Mouse (Mus musculus) neural tube, embryonic 13.5 days (tissue): ENCODE measurements around the gene Zfp553. TPM values are rescaled to one million over a fixed set of nuclear protein-coding genes. Genes with fewer than 3 reads are reported as not detected.
"Not testable (repeated sequence)": the region's sequence is repeated elsewhere in the genome, so short reads cannot be mapped to it uniquely, and the experiment has no call there.

ENCODE experiments used
- ATAC-seq: fragments of 200-750 bp; cut with Nextera tagmentation; 2 replicates; pipeline ENCODE4 v1.8.0; 2017; ENCODE audit warnings: low read depth, mild to moderate bottlenecking, moderate TSS enrichment, moderate library complexity
- H3K27ac ChIP-seq: fragments of 300-500 bp; sonication (generic); replicated peaks from 2 replicates; pipeline ENCODE4 v1.5.1; 2015; ENCODE audit warnings: moderate library complexity, mild to moderate bottlenecking, inconsistent platforms
- H3K27me3 ChIP-seq: fragments of 300-500 bp; sonication (generic); 2 replicates; pipeline ENCODE4 v1.6.1; 2015; ENCODE audit warnings: mild to moderate bottlenecking, inconsistent platforms
- H3K36me3 ChIP-seq: fragments of 300-500 bp; sonication (generic); 2 replicates; pipeline ENCODE4 v1.6.1; 2015; ENCODE audit warnings: mild to moderate bottlenecking, inconsistent platforms
- H3K4me1 ChIP-seq: fragments of 300-500 bp; sonication (generic); replicated peaks from 2 replicates; pipeline ENCODE4 v1.6.1; 2015; ENCODE audit warnings: inconsistent platforms
- H3K4me2 ChIP-seq: fragments of 300-500 bp; sonication (generic); 2 replicates; pipeline ENCODE4 v1.6.1; 2015; ENCODE audit warnings: inconsistent platforms, mild to moderate bottlenecking, moderate library complexity
- H3K4me3 ChIP-seq: fragments of 300-500 bp; sonication (generic); 2 replicates; pipeline ENCODE4 v1.5.1; 2015; ENCODE audit warnings: mild to moderate bottlenecking, inconsistent platforms
- H3K9ac ChIP-seq: fragments of 300-500 bp; sonication (generic); 2 replicates; pipeline ENCODE4 v1.6.1; 2015; ENCODE audit warnings: moderate library complexity, mild to moderate bottlenecking, inconsistent platforms
- H3K9me3 ChIP-seq: fragments of 300-500 bp; sonication (generic); 2 replicates; pipeline ENCODE4 v1.6.1; 2016; ENCODE audit warnings: inconsistent platforms
- WGBS: fragments of 180-500 bp; shearing (Covaris S2); methylation state at CpG from one replicate; pipeline ENCODE4 v1.1.7; 2015; 5-methylcytosine and 5-hydroxymethylcytosine counted together
- polyA plus RNA-seq: library from polyadenylated mRNA; unstranded; fragments of >200 nt; fragmentation: Nextera tagmentation; extraction: Ambion mirVana; gene quantifications from 2 replicates; pipeline ENCODE4 v1.2.1, GENCODE M21; 2015

The Zfp553 gene
- polyA plus RNA-seq, 1 experiment from 2014 or later = 54.7 TPM

GRCm38 (mm10) chr7:127244658-127245510 lies 12.0 kb downstream of the Zfp553 start:
- ATAC-seq = peak; percentile 79
- Histone ChIP-seq H3K27me3 (no peaks in the 10 kb centered on the region), H3K9ac (peak overlapping the region; percentile 89), H3K4me2 (peak overlapping the region; percentile 70), H3K27ac (peak overlapping the region; percentile 84), H3K36me3 (peaks cover 20% of the 10 kb centered on the region; the same call in 1 of the 2 replicates), H3K4me1 (peaks cover 31% of the 10 kb centered on the region), H3K4me3 (peak overlapping the region; percentile 71), H3K9me3 (no peaks in the 10 kb centered on the region)
- WGBS = 11% methylated on average over 30 of the region's 33 CpGs

DNA sequence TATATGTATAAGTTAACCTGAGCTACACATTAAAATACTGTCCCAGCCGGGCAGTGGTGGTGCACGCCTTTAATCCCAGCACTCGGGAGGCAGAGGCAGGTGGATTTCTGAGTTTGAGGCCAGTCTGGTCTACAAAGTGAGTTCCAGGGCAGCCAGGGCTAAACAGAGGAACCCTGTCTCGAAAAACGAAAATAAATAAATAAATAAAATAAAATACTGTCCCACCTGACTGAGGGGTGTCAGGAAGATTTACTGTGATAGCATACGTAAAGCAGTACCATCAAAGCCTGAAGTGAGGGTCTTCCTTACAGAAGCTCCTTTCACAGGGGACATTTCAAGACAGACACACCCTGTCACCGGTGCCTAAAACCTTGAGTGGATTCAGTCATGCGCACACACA lies 17.6 kb downstream of the Zfp553 start:
- 92% methylated on average over 8 of the region's 8 CpGs for WGBS
- ATAC-seq = not testable (repeated sequence)

DNA sequence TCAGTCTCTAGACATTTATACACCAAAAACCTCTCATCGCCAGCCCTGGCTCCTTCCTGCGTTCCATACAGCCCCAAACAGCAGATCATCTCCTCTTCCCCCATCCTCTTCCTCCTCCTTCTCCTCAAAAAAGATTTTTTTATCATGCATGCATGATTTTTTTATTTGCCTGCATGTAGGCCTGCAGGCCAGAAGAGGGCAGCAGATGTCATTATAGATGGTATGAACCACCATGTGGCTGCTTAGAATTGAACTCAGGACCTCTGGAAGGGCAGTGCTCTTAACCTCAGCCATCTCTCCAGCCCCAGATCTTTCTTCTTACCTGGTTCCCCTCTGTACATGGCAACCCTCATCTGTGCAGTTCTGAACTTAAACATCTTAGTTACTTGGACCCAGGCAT lies 19.6 kb downstream of the Zfp553 start:
- 90% methylated on average over 2 of the region's 2 CpGs for WGBS

More for the DNA sequence above, 17.6 kb downstream of the Zfp553 start:
- peaks cover 32% of the 10 kb centered on the region for H3K4me1 ChIP-seq
- H3K9ac ChIP-seq, H3K4me2 ChIP-seq, H3K27ac ChIP-seq, H3K27me3 ChIP-seq, H3K9me3 ChIP-seq, H3K4me3 ChIP-seq: not testable (repeated sequence)
- peaks cover 25% of the 10 kb centered on the region; the same call in 1 of the 2 replicates for H3K36me3 ChIP-seq

GRCm38 (mm10) chr7:127253341-127253740 lies 20.5 kb downstream of the Zfp553 start:
- Histone ChIP-seq H3K27me3 (no peaks in the 10 kb centered on the region), H3K9me3 (no peaks in the 10 kb centered on the region), H3K9ac (peak overlapping the region; percentile 74), H3K4me2 (peak overlapping the region; percentile 89), H3K4me1 (peaks cover 17% of the 10 kb centered on the region), H3K27ac (peak overlapping the region; percentile 91), H3K36me3 (peaks cover 26% of the 10 kb centered on the region), H3K4me3 (peak overlapping the region; percentile 57)
- ATAC-seq = no peak
- 82% methylated on average over 6 of the region's 6 CpGs for WGBS

More for the DNA sequence above, 19.6 kb downstream of the Zfp553 start:
- Histone ChIP-seq H3K36me3 (peaks cover 33% of the 10 kb centered on the region), H3K9me3 (no peaks in the 10 kb centered on the region), H3K27ac (no peak overlapping the region), H3K4me3 (no peak overlapping the region), H3K9ac (no peak overlapping the region), H3K4me2 (no peak overlapping the region), H3K27me3 (no peaks in the 10 kb centered on the region), H3K4me1 (peaks cover 17% of the 10 kb centered on the region)
- no peak for ATAC-seq

GRCm38 (mm10) chr7:127253821-127254769 lies 21.2 kb downstream of the Zfp553 start:
- WGBS = under 1% methylated on average over 136 of the region's 136 CpGs
- Histone ChIP-seq H3K9me3 (no peaks in the 10 kb centered on the region), H3K4me2 (peak overlapping the region; percentile 89), H3K9ac (peak overlapping the region; percentile 74), H3K27me3 (no peaks in the 10 kb centered on the region), H3K4me3 (peak overlapping the region; percentile 57), H3K36me3 (peaks cover 23% of the 10 kb centered on the region), H3K4me1 (peaks cover 22% of the 10 kb centered on the region), H3K27ac (peak overlapping the region; percentile 91)
- ATAC-seq = peak; percentile 95

- peak overlapping the region; percentile 74 for H3K9ac ChIP-seq
- H3K27ac ChIP-seq = peak overlapping the region; percentile 91; the same call in 1 of the 2 replicates
- peaks cover 14% of the 10 kb centered on the region for H3K36me3 ChIP-seq
- H3K9me3 ChIP-seq = no peaks in the 10 kb centered on the region
- 26% methylated on average over 4 of the region's 4 CpGs for WGBS
- H3K4me1 ChIP-seq = peaks cover 31% of the 10 kb centered on the region
- H3K4me2 ChIP-seq = peak overlapping the region; percentile 89
- H3K4me3 ChIP-seq = peak overlapping the region; percentile 57
- no peaks in the 10 kb centered on the region for H3K27me3 ChIP-seq
- ATAC-seq = no peak
Observed at GRCm38 (mm10) chr7:127255008-127255407, 22.1 kb downstream of the Zfp553 start.

DNA sequence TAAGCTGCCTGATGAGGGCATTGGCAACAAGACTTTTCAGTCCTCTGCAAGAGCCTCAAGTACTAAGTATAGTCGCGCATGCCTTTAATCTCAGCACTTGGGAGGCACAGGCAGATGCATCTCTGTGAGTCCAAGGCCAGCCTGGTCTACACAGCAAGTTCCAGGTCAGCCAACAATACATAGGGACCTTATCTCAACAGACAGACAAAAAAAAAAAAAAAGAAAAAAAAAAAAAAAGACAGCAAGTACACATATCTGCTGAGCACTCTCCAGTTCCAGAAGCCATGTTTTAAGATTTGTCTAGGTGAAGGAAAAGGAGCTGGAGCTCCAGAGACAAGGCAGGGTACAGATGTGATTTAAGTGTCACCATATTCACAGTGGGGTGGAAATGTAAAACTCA lies 23.1 kb downstream of the Zfp553 start:
- H3K4me1 ChIP-seq = peaks cover 34% of the 10 kb centered on the region
- no peak overlapping the region for H3K27ac ChIP-seq
- WGBS = 88% methylated on average over 2 of the region's 2 CpGs
- H3K4me3 ChIP-seq = no peak overlapping the region
- H3K9me3 ChIP-seq = no peaks in the 10 kb centered on the region
- no peak for ATAC-seq
- no peak overlapping the region for H3K9ac ChIP-seq
- no peak overlapping the region for H3K4me2 ChIP-seq
- peaks cover 11% of the 10 kb centered on the region for H3K36me3 ChIP-seq
- no peaks in the 10 kb centered on the region for H3K27me3 ChIP-seq

GRCm38 (mm10) chr7:127256518-127256917 lies 23.7 kb downstream of the Zfp553 start:
- no peak for ATAC-seq
- no peaks in the 10 kb centered on the region for H3K9me3 ChIP-seq

GRCm38 (mm10) chr7:127259186-127259905 lies 26.5 kb downstream of the Zfp553 start:
- H3K27me3 ChIP-seq = no peaks in the 10 kb centered on the region
- peak overlapping the region; percentile 71 for H3K9ac ChIP-seq
- H3K4me1 ChIP-seq = peaks cover 30% of the 10 kb centered on the region
- WGBS = 77% methylated on average over 8 of the region's 8 CpGs
- peak overlapping the region; percentile 49 for H3K4me3 ChIP-seq
- H3K27ac ChIP-seq = no peak overlapping the region
- peaks cover 11% of the 10 kb centered on the region for H3K36me3 ChIP-seq
- no peaks in the 10 kb centered on the region for H3K9me3 ChIP-seq
- no peak for ATAC-seq
- peak overlapping the region; percentile 78 for H3K4me2 ChIP-seq

More at GRCm38 (mm10) chr7:127256518-127256917, 23.7 kb downstream of the Zfp553 start:
- Histone ChIP-seq H3K27me3 (no peaks in the 10 kb centered on the region), H3K4me3 (no peak overlapping the region), H3K4me1 (peaks cover 38% of the 10 kb centered on the region), H3K4me2 (no peak overlapping the region), H3K27ac (no peak overlapping the region), H3K36me3 (peaks cover 11% of the 10 kb centered on the region), H3K9ac (no peak overlapping the region)
- 90% methylated on average over 5 of the region's 5 CpGs for whole genome bisulfite sequencing

- peak within 1 kb of the TSS; percentile 49 for H3K4me3 ChIP-seq
- H3K4me2 ChIP-seq = peak within 1 kb of the TSS; percentile 78
- peaks cover 11% of the 10 kb centered on the region for H3K36me3 ChIP-seq
- peak; percentile 98 for ATAC-seq
- 0 out of 2 replicates have a peak within 1 kb of the TSS, but pooled peaks have one; percentile 15 for H3K27ac ChIP-seq
- H3K4me1 ChIP-seq = peaks cover 21% of the 10 kb centered on the region
- no peaks in the 10 kb centered on the region for H3K27me3 ChIP-seq
- H3K9me3 ChIP-seq = no peaks in the 10 kb centered on the region
- H3K9ac ChIP-seq = peak within 1 kb of the TSS; percentile 71
- WGBS = under 1% methylated on average over 50 of the region's 50 CpGs
Observed at GRCm38 (mm10) chr7:127260309-127261111, 27.6 kb downstream of the Zfp553 start, which contains the start of gene Dctpp1. Dctpp1 (minus strand) TSS chr7:127260709.
